Mouse (Mus musculus) CH12.LX (cell line): ENCODE results near the gene Scel.

Experiments
- BHLHE40 ChIP-seq: IDR thresholded peaks from 2 replicates; pipeline ENCODE4 v1.6.1; 2011; ENCODE audit warnings: mild to moderate bottlenecking, low read depth, low read length, improper control_type of control experiment
- CHD2 ChIP-seq: IDR thresholded peaks from 2 replicates; pipeline ENCODE4 v1.6.1; 2011; ENCODE audit warnings: low read length, improper control_type of control experiment
- CTCF ChIP-seq, 2 experiments: IDR thresholded peaks in 1 of 2; conservative IDR thresholded peaks in 1 of 2; 2 replicates each; pipeline ENCODE4 v1.5.1; 2011 to 2012; ENCODE audit warnings: low read depth in 2 of 2, low read length in 2 of 2, improper control_type of control experiment in 1 of 2, inconsistent platforms in 1 of 2, mild to moderate bottlenecking in 1 of 2, moderate library complexity in 1 of 2
- ELF1 ChIP-seq: IDR thresholded peaks from 2 replicates; pipeline ENCODE4 v1.6.1; 2014; ENCODE audit warnings: low read depth, mild to moderate bottlenecking, inconsistent platforms, low read length, improper control_type of control experiment
- EP300 ChIP-seq: IDR thresholded peaks from 2 replicates; pipeline ENCODE4 v1.6.1; 2011; ENCODE audit warnings: low read length, improper control_type of control experiment
- ETS1 ChIP-seq: conservative IDR thresholded peaks from 2 replicates; pipeline ENCODE4 v1.6.1; 2012; ENCODE audit warnings: low read depth, mild to moderate bottlenecking, inconsistent platforms, low read length, improper control_type of control experiment, moderate library complexity
- HCFC1 ChIP-seq: IDR thresholded peaks from 2 replicates; pipeline ENCODE4 v1.6.1; 2012; ENCODE audit warnings: low read depth, mild to moderate bottlenecking, inconsistent platforms, low read length, improper control_type of control experiment
- JUND ChIP-seq: conservative IDR thresholded peaks from 2 replicates; pipeline ENCODE4 v1.6.1; 2011; ENCODE audit warnings: low read depth, low read length, improper control_type of control experiment
- MAFK ChIP-seq: IDR thresholded peaks from 2 replicates; pipeline ENCODE4 v1.6.1; 2011; ENCODE audit warnings: low read length, improper control_type of control experiment; ENCODE audit not compliant: insufficient replicate concordance
- MYC ChIP-seq: IDR thresholded peaks from 2 replicates; pipeline ENCODE4 v1.6.1; 2011; ENCODE audit warnings: low read depth, mild to moderate bottlenecking, improper control_type of control experiment, low read length
- POLR2A ChIP-seq: IDR thresholded peaks from 2 replicates; pipeline ENCODE4 v1.6.1; 2011; ENCODE audit warnings: low read depth, mild to moderate bottlenecking, improper control_type of control experiment, low read length
- SIN3A ChIP-seq: IDR thresholded peaks from 2 replicates; pipeline ENCODE4 v1.6.1; 2012; ENCODE audit warnings: low read length, improper control_type of control experiment, inconsistent platforms
- USF2 ChIP-seq: conservative IDR thresholded peaks from 2 replicates; pipeline ENCODE4 v1.6.1; 2011; ENCODE audit warnings: low read depth, low read length, improper control_type of control experiment
- ZC3H11A ChIP-seq: IDR thresholded peaks from 2 replicates; pipeline ENCODE4 v1.6.1; 2012; ENCODE audit warnings: low read depth, mild to moderate bottlenecking, inconsistent platforms, low read length, improper control_type of control experiment

- TF ChIP-seq SIN3A = no peak
- TF ChIP-seq MYC = no peak
- no peak for TF ChIP-seq ETS1
- TF ChIP-seq CTCF (conservative IDR thresholded peaks at IDR 0.05 in 1 of 2, IDR thresholded peaks at IDR 0.05 in 1 of 2; ENCODE audit: low read depth in 2 of 2, low read length in 2 of 2) = no peak
- TF ChIP-seq EP300 = no peak
- TF ChIP-seq POLR2A = no peak
- no peak for TF ChIP-seq ELF1
- TF ChIP-seq CHD2 = no peak
- no peak for TF ChIP-seq BHLHE40
- no peak for TF ChIP-seq HCFC1
- TF ChIP-seq USF2 = no peak
- no peak for TF ChIP-seq ZC3H11A
- no peak for TF ChIP-seq JUND
- TF ChIP-seq MAFK = no peak
Observed at GRCm38 (mm10) chr14:103552379-103552778, 39.2 kb downstream of the Scel start.
